Mouse (Mus musculus) inflammation-experienced regulatory T-cells, adult 6 months (primary cell): ENCODE results near the gene Grk4. TPM values are rescaled to one million over a fixed set of nuclear protein-coding genes. Genes with fewer than 3 reads are reported as not detected.

Experiments used
- ATAC-seq: one replicate; pipeline ENCODE4 v1.8.0; 2017
- polyA plus RNA-seq, 3 experiments: library from polyadenylated mRNA; unstranded; fragments of 100-300 nt; shearing (Covaris generic); gene quantifications; one replicate each; pipeline ENCODE4 v1.2.1; 2017

The Grk4 gene
- polyA plus RNA-seq = 10 to 100 TPM in 1 of 3 experiments, 1 to 10 TPM in 2; 2.9 to 14.0 (median 4.4) TPM

DNA sequence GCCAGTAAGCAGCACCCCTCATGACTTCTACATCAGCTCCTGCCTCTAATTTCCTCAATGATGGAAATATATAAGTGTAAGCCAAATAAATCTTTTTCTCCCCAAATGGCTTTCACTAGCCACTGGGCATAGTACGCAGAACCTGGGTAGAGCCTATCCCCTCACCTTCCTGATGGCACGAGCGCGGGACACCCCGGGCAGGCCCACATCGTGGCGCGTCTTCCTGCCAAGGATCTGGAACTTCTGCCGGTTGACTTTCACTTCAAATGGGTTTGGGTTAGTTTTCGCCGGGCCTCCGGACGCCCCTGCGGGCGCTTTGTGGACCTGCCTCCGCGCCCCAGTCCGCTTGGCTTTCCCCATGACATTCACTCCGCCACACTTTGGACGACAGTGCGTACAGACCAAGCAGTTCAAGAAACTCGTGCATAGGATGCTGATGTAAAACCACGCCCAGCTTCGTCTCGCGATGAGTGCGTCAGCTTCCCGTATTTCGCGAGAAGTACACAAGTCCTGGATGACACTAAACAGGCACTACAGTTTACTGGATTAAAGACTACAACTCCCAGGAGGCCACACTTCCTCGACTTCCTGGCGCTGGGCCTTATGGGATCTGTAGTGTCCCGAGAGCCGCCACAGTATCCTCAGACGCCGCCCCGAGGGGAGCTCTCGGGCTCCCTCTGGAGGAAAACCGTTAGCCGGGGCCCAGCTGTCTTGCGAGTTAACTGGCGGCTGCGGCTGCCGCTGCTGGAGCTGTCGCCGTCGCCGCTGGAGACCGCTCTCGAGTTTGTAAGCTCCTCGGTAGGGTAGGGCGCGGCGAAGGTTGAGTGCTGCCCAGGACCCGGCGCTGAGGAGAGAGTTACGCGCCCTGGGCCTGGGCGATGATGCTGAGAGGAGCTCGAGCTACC lies at the start of gene Grk4, which contains the start of gene Nop14:
Grk4 (plus strand) TSS at position 694 of the 905 bp plus-strand sequence.
Nop14 (minus strand) TSS at position 463 of the 905 bp plus-strand sequence.
- peak; percentile 93 for ATAC-seq

- ATAC-seq = no peak
These were observed 27.2 kb upstream of the Grk4 start for GRCm38 (mm10) chr5:34632996-34633395.

DNA sequence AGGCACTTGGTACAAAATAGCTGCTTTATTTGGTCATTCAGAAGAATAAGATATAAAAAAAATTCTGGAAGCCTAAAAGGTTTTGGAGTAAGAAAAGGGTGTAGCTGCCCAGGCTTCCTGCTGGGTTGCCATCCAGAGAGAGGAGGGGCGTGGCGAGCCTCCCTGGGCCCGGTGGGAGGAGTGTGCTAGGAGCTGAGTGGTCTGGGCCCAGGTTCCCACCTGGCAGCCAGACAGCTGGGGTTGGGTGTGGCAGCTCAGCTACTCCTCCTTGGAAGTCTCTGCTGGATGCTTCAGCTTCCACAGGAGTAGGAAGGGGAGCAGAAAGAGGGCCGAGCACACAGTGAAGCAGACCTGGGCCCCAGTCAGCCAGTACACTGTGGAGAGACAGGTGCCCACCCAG lies 26.5 kb upstream of the Grk4 start:
- ATAC-seq = no peak

- ATAC-seq = no peak
These were observed 25.3 kb upstream of the Grk4 start for GRCm38 (mm10) chr5:34634746-34635400.

- no peak for ATAC-seq
These were observed 24.4 kb upstream of the Grk4 start for GRCm38 (mm10) chr5:34635665-34636192.

- peak; percentile 76 for ATAC-seq
These were observed 23.5 kb upstream of the Grk4 start, which contains the start of gene Mfsd10 for GRCm38 (mm10) chr5:34636481-34637287. Gene Mfsd10, minus strand, starts transcription at chr5:34637212.

DNA sequence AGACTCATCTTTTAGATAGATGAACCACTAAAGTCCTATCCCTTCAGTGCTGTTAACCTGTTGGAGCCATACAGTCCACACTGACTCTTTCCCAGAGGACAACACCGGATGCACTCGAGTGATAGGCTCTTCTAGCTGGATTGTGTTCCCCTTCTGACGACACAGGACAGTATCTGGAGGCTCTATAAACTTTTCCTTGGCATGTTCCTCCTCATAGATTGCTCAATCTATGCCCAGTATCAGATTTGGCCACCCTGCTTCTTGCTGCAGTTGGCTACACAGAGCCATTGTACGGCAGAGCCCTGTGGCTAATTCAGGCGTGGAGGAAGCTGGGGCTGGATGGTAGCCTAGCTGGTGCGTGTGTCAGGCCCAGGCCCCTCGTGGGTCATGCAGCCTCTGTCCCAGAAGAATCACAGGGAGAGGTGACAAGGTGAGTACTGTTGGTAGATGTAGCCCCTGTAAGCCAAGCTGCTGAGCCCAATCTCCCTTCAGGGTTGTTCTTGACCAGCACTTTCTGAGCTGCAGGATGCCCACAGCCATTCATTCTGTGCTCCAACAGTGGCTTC lies 22.5 kb upstream of the Grk4 start:
- ATAC-seq = no peak

- ATAC-seq = no peak
These were observed 18.2 kb upstream of the Grk4 start for GRCm38 (mm10) chr5:34641991-34642390.

GRCm38 (mm10) chr5:34642932-34643331 lies 17.2 kb upstream of the Grk4 start:
- ATAC-seq = peak; percentile 79

- peak; percentile 53 for ATAC-seq
These were observed 12.6 kb upstream of the Grk4 start for GRCm38 (mm10) chr5:34647581-34647980.

DNA sequence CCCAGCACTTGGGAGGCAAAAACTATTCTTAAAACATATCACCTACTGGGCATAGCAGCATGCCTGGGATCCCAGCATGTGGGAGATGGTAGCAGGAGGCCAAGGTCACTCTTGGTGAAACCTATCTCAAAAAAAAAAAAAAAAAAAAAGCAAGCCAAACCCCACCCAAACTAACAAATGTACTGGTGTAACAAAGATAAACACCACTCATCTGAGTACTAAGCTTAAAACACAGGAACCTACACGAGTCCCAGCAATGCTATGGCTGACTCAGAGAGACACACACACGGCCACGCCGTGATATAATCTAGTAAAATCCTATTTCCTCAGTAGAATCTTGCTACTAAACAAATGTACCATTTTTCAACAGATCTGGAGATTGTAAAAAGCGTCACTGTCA lies 7.2 kb upstream of the Grk4 start:
- ATAC-seq = no peak

DNA sequence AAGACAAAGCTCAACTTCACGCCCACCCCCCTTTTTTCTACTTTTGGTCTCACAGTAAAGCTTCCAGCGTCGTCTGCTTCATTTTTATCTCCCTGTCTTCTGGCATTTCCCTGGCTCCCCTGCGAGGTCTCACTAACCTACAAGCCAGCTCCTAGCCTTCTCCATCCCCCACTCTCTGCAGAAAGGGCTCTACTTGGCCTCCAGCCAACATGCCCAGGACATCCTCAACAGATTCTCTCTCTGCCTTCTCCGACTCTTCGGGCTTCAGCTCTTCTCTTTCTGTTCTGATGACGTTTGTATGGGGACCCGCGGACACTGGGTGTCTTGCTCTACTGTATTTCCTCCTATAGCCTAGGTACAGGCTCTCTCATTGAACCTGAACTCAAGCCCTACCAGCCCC lies 5.3 kb upstream of the Grk4 start:
- no peak for ATAC-seq

GRCm38 (mm10) chr5:34657556-34657955 lies 2.6 kb upstream of the Grk4 start:
- ATAC-seq = no peak

DNA sequence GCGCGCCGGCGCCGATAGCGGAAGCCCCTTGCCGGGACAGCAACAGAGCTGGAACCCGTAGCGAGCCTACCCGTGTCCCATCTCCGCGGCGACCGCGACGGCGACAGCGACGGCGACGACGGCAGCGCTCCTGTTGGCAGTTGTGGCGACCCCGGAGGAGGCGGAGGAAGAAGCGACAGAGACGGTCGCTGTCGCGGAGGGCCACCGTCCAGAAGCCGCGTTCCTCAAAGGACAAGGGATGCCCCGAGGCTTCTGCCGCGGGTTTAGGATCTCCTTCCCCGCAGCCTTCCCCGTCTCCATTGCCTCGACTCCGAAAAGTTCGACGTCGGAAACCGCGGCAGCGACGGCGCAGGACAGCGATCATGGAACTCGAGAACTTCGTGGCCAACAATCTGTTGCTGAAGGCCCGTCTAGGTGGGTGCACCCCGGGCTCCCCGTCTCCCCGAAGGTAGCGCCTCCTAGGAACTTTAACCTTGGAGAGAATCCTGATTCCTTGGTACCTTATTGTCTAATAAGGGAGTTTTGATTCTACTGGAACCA lies 482 bp downstream of the Grk4 start:
- no peak for ATAC-seq

DNA sequence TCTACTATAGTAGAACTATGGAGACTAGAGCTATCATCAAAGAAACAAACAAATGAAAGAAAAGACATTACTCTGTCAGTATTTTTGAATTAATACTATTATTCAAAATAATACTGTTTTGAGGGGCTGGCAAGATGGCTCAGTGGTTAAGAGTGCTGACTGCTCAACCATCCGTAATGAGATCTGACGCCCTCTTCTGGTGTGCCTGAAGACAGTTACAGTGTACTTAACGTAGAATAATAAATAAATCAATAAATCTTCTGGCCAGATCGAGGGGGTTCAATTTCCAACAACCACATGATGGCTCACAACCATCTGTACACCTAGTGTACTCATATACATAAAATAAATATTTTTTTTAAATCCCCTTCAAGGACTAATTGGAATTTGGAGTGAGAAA lies 1.7 kb downstream of the Grk4 start:
- ATAC-seq = no peak

DNA sequence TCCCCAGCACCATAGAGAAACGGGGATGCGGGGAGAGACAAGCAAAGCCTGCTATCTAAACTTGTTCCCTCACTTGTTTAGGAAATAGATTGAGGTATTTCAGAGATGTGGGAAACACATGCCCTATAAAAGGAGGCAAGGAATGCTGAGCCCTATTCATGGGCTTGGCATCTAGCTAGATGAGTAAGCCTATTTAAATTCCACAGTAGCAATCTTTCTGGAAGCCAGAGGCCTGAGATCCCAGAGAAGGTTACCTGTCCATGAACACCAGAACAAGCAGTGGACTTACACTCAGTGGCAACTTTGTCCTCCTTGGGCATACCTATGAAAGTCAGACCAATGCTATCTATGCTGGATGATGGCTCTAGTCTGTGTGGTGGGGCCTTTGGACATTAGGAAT lies 3.1 kb downstream of the Grk4 start:
- no peak for ATAC-seq

- ATAC-seq = no peak
These were observed 9.3 kb downstream of the Grk4 start for GRCm38 (mm10) chr5:34669493-34669892.

- no peak for ATAC-seq
These were observed 10.1 kb downstream of the Grk4 start for GRCm38 (mm10) chr5:34670280-34670679.

GRCm38 (mm10) chr5:34689868-34690267 lies 29.7 kb downstream of the Grk4 start:
- ATAC-seq = no peak

DNA sequence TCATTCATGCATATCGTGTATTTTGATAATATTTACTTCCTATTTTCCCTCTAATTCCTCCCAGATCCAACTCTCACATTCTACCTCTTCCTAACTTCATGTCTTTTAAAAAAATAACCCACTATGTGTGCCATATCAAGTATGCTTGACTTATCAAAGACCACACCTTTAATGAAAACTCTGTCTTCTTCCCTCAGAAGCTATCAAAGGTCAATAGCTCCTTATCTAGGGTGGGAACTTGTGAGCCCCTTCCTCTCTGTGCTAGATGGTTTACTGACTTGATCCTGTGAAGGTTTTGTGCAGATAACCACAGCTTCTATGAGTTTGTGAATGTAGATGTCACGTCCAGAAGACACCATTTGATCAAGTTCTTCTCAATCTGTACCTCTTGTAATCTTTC lies 32.6 kb downstream of the Grk4 start:
- ATAC-seq = no peak

DNA sequence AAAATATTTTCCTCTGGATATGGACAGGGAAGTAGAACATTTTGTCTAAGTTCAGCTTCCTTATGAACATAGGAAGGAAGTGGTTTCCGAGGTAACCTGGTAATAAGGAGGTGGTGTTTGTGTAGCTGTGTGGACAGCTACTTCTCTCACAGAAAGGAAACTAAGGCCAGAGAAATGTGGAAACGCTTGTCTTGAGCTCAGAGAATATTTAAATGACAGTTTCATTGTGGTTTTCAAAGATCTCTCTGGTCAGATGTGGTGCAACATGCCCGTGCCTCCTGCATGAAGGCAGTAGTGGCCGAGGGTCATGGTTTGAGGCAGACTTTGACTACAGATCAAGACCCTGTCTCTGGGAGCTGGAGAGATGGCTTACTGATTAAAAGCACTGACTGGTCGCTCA lies 35.3 kb downstream of the Grk4 start:
- no peak for ATAC-seq

DNA sequence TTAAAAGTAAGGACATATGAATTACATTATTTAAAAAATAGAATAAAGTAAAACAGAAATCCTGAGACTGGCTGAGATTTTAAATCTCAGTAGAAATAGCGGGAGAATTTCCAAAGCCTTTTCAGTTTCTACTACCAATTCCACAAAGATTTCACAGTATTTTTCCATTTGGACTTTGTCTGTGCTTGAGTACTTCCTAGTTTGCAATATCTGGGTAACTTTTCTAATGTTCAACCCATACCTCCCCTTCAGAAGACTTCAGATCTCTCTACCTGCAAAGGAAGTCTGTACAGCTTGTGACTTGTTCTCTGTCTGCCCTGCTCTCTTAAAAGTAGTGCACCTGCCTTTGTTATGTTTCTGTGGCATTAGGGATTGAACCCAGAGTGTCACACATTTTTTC lies 48.3 kb downstream of the Grk4 start:
- no peak for ATAC-seq
